Mouse (Mus musculus) megakaryocyte, embryonic 14.5 days (primary cell): Measurements from ENCODE around the gene Rpp25l. TPM values are rescaled to one million over a fixed set of nuclear protein-coding genes. Genes with fewer than 3 reads are reported as not detected.

Experiments
- H3K27me3 ChIP-seq: replicated peaks from 2 replicates; pipeline ENCODE3; 2012; ENCODE audit warnings: inconsistent platforms
- H3K36me3 ChIP-seq: replicated peaks from 2 replicates; pipeline ENCODE3; 2012; ENCODE audit warnings: low read length, inconsistent platforms, mixed read lengths
- H3K4me1 ChIP-seq: 2 replicates; pipeline ENCODE4 v1.6.1; 2012; ENCODE audit warnings: inconsistent platforms
- H3K4me3 ChIP-seq: replicated peaks from 2 replicates; pipeline ENCODE3; 2012; ENCODE audit warnings: moderate library complexity, mild to moderate bottlenecking, inconsistent platforms
- H3K9me3 ChIP-seq: 2 replicates; pipeline ENCODE4 v1.6.1; 2012; ENCODE audit warnings: inconsistent platforms
- FLI1 ChIP-seq: IDR thresholded peaks from 2 replicates; pipeline ENCODE4 v1.6.1; 2012; ENCODE audit warnings: low read length, inconsistent platforms, mixed read lengths
- GATA1 ChIP-seq: IDR thresholded peaks from 3 replicates; pipeline ENCODE4 v1.6.1; 2012; ENCODE audit warnings: mixed read lengths, low read length, inconsistent platforms, borderline replicate concordance
- polyA plus RNA-seq: library from polyadenylated mRNA; stranded (reverse); fragments of >175 nt; gene quantifications from 2 replicates; pipeline ENCODE4 v1.2.3, GENCODE M21; 2012; ENCODE audit warnings: low replicate concordance; ENCODE audit not compliant: insufficient read depth

The Rpp25l gene
- polyA plus RNA-seq, 1 experiment = 51.7 TPM

- no peak for TF ChIP-seq FLI1
- TF ChIP-seq GATA1 = no peak
- Histone ChIP-seq H3K4me1 (peaks cover 39% of the 10 kb centered on the region), H3K4me3 (no peak overlapping the region), H3K36me3 (peaks cover 16% of the 10 kb centered on the region), H3K27me3 (peaks cover 20% of the 10 kb centered on the region), H3K9me3 (peaks cover 10% of the 10 kb centered on the region)
Observed at GRCm38 (mm10) chr4:41738256-41738603, 24.9 kb upstream of the Rpp25l start.

- Histone ChIP-seq H3K27me3 (peaks cover 25% of the 10 kb centered on the region), H3K36me3 (peaks cover 16% of the 10 kb centered on the region), H3K4me3 (no peak overlapping the region), H3K9me3 (peaks cover 11% of the 10 kb centered on the region), H3K4me1 (peaks cover 41% of the 10 kb centered on the region)
- TF ChIP-seq GATA1 = no peak
- TF ChIP-seq FLI1 = no peak
Observed at GRCm38 (mm10) chr4:41737602-41738255, 24.4 kb upstream of the Rpp25l start.

GRCm38 (mm10) chr4:41731052-41731765 lies 17.9 kb upstream of the Rpp25l start, which contains the start of gene Arid3c:
TSS of gene Arid3c (minus strand) at chr4:41731142.
- H3K36me3 ChIP-seq = no peaks in the 10 kb centered on the region
- TF ChIP-seq GATA1 (no peak), FLI1 (no peak)
- H3K27me3 ChIP-seq = peaks cover 85% of the 10 kb centered on the region
- peaks cover 13% of the 10 kb centered on the region for H3K9me3 ChIP-seq
- peak within 1 kb of the TSS; percentile 82 for H3K4me3 ChIP-seq
- peaks cover 24% of the 10 kb centered on the region for H3K4me1 ChIP-seq

- TF ChIP-seq GATA1 = no peak
- TF ChIP-seq FLI1 = no peak
- H3K9me3 ChIP-seq = 0 out of 2 replicates have a peak, but pooled peaks cover 3% of the 10 kb centered on the region
- H3K27me3 ChIP-seq = peaks cover 80% of the 10 kb centered on the region
- H3K4me3 ChIP-seq = no peak overlapping the region
- peaks cover 39% of the 10 kb centered on the region for H3K4me1 ChIP-seq
- no peaks in the 10 kb centered on the region for H3K36me3 ChIP-seq
Observed at GRCm38 (mm10) chr4:41726826-41727621, 13.7 kb upstream of the Rpp25l start.

- Histone ChIP-seq H3K27me3 (peaks cover 43% of the 10 kb centered on the region), H3K9me3 (0 out of 2 replicates have a peak, but pooled peaks cover 3% of the 10 kb centered on the region), H3K4me1 (peaks cover 31% of the 10 kb centered on the region), H3K36me3 (peaks cover 29% of the 10 kb centered on the region), H3K4me3 (peak within 1 kb of the TSS; percentile 94)
- TF ChIP-seq FLI1 (no peak), GATA1 (no peak)
Observed at GRCm38 (mm10) chr4:41722918-41723351, 9.6 kb upstream of the Rpp25l start, which contains the start of gene Dctn3. TSS of gene Dctn3 (minus strand) at chr4:41723170.

GRCm38 (mm10) chr4:41716834-41717233 lies 3.5 kb upstream of the Rpp25l start:
- Histone ChIP-seq H3K9me3 (no peaks in the 10 kb centered on the region), H3K4me1 (peaks cover 33% of the 10 kb centered on the region), H3K27me3 (no peaks in the 10 kb centered on the region), H3K4me3 (no peak overlapping the region), H3K36me3 (peaks cover 72% of the 10 kb centered on the region)
- TF ChIP-seq GATA1 (no peak), FLI1 (no peak)

- H3K9me3 ChIP-seq = no peaks in the 10 kb centered on the region
- no peak for TF ChIP-seq GATA1
- TF ChIP-seq FLI1 = no peak
- no peaks in the 10 kb centered on the region for H3K27me3 ChIP-seq
- H3K4me1 ChIP-seq = peaks cover 30% of the 10 kb centered on the region
- peaks cover 79% of the 10 kb centered on the region for H3K36me3 ChIP-seq
- H3K4me3 ChIP-seq = no peak overlapping the region
Observed at GRCm38 (mm10) chr4:41715596-41715995, 2.3 kb upstream of the Rpp25l start.

- no peak for TF ChIP-seq FLI1
- H3K4me1 ChIP-seq = peaks cover 30% of the 10 kb centered on the region
- H3K9me3 ChIP-seq = no peaks in the 10 kb centered on the region
- H3K4me3 ChIP-seq = no peak overlapping the region
- H3K27me3 ChIP-seq = no peaks in the 10 kb centered on the region
- H3K36me3 ChIP-seq = peaks cover 74% of the 10 kb centered on the region
Observed at GRCm38 (mm10) chr4:41715082-41715481, 1.7 kb upstream of the Rpp25l start.

- H3K27me3 ChIP-seq = no peaks in the 10 kb centered on the region
- H3K4me1 ChIP-seq = peaks cover 30% of the 10 kb centered on the region
- peaks cover 66% of the 10 kb centered on the region for H3K36me3 ChIP-seq
- TF ChIP-seq GATA1 (no peak), FLI1 (no peak)
- H3K4me3 ChIP-seq = peak overlapping the region; percentile 78
- H3K9me3 ChIP-seq = no peaks in the 10 kb centered on the region
Observed at GRCm38 (mm10) chr4:41714276-41714675, 942 bp upstream of the Rpp25l start.
